Mouse (Mus musculus) cerebellum, adult 9-10 months (tissue): ENCODE measurements around the gene Hnrnpk.
"Not testable (repeated sequence)": the region's sequence is repeated elsewhere in the genome, so short reads cannot be mapped to it uniquely, and the experiment has no call there.

Experiments used
- DNase-seq: peaks from one replicate; pipeline ENCODE4 v3.0.0; 2022

The Hnrnpk gene

DNA sequence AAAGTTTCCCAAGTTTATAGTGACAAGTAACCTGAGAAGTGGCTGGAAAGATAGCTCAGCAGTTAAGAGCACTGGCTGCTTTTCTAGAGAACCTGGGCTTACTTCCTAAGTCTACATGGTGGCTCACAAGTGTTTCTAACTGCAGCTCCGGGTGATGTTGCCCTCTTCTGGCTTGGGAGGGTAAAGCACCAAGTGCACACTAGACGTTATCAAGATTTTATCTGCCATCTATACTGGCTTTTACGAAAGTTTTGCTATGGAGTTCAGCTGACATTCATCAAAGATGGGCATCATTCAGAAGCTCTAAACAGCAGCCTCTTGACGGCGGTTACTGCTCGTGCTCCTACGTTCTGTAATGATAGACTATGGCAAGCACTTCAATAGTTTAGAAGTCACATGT, 15.2 kb downstream of the Hnrnpk start:
- DNase-seq: peak; percentile 57

DNA sequence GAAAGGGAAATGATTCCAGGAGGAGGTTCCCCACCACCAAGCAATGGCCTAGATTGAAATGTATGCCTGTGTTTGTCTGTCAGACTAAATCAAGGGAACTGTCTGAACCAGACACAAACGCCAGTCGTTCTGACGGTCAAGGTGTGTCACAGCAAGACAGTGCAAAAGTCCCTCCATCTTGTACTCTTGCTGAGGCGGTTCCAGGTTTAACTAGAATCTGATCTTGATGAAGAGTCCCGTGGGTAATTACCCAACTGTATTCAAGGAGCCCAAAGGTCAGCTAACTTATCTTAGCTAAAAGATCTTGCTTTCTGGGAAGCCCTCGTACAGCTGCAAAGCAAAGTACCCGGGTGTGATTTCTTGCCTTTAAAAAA, 17.6 kb downstream of the Hnrnpk start:
- no peak for DNase-seq

DNA sequence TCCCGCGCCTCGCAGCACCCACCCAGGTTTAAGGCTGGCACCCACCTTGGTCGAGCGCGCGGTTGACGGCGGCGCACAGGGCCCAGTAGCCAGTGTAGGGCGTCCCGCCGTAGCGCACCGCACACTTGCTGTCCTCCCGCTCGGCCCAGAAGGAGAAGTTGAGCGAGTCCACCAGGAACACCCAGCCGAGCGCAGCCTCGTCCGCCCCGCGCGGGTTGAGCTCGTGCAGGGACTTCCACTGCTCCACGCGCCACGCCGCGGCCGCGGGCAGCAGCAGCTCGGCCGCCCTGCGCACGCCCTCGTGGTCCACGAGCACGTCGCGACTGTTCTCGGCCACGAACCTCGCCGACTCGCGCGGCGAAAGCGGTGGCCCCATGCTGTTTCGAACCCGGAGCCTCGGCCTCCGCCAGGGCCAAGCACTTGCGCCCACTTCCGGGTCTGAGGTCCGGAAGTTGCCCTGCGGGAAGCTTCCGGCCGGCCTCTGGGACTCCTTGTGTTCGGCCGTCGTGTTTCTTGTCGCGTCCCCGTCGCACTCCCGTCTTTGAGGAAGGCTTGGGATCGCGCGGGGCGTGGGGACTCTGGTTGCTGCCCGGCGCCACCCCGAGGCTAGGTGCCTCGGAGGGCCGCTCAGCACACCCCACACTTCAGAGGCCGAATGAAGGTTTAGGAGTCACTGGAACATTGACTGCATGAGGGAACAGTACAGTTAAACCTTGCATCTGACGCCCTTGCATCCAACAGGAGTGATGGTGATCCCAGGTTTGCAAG, 18.2 kb downstream of the Hnrnpk start, which contains the start of gene 2210016F16Rik:
2210016F16Rik (minus strand) TSS at position 447 of the 768 bp plus-strand sequence.
- DNase-seq: no peak

DNA sequence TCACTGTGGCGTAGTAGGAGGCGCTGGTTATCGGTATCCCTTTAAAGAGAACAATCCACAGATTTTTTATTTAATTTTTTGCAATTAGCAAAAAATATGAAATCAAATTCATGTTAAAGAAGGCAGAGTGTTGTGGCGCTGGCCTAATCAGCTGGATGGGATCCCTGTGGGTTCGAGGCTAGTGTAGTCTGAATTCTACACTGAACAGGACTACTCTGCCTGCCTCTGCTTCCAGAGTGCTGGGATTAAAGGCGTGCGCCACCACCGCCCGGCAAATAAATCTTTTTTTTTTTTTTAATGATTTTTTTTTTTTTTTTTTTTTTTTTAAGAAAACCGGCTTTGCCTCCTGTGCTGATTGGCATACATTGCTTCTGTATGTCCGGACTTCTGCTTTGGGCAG, 18.8 kb downstream of the Hnrnpk start:
- DNase-seq: no peak

DNA sequence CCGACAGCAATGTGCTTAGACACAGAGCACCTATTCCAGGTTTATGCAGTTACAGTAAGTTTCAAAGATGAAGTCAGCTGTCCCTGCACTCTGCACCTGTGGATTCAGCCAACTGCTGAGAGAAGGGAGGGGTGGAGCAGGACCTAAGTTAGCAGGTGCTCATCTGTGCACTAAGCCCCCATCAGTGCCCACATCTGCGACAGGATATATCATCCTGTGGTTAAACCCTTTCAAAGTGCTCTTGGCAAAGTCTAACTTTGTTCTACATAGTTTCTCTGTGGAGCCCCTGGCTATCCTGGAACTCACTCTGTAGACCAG, 30.0 kb downstream of the Hnrnpk start:
- no peak for DNase-seq

DNA sequence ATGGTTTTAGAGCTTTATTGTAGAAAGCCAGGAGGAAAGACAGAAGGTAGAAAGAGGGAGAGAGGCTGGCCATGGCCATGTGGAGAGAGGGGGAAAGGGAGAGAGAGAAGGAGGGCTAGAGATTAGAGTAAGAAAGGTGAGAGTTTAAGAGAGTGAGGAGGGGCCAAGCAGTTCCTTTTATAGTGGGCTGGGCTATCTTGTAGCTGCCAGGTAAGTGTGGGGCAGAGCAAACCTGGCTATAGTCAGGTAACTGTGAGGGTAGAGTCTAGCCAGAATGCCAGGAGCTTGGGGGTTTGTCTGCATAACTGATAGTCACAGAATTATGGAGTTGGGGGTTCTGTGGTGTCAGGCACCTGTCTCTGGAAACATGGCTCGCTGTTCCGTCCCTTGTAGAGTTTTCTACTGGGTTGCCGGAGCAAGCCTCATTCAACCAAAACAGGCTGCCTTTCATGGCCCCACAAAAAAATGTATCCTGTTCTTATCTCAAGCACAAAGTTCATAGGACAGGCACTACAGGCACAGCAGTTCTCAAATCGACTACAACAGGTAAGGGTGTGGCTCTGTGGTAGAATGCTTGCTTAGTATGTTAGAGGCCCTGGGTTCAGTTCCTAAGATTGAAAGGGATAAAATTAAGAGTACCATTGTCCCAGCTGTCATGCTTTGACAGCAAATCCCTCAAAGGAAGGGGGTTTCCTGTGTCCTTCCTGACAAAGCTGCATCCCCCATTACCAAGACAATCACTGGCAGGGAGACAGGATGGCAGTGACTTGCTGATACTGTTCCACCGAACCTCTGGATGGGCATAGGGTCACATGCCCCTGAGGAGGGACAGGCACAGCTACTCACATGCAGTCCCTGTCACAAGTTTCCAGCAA, 30.6 kb downstream of the Hnrnpk start:
- DNase-seq: no peak

DNA sequence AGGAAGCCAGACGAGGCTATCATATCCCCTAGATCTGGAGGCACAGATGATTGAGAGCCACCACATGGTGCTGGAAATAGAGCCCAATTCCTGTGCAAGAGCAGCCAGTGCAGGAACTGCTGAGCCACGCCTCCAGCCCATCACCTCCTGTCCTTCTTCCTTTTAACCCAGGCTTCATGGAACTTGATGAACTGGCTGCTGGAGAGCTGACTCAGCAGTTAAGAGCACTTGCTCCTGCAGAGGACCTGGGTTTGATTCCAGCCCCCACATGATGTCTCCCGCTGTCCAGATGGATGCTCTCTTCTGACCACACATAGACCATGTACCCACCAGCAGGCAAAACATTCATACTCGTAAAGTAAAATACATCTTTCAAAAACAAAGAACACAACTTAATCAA, 34.3 kb downstream of the Hnrnpk start:
- no peak for DNase-seq

DNA sequence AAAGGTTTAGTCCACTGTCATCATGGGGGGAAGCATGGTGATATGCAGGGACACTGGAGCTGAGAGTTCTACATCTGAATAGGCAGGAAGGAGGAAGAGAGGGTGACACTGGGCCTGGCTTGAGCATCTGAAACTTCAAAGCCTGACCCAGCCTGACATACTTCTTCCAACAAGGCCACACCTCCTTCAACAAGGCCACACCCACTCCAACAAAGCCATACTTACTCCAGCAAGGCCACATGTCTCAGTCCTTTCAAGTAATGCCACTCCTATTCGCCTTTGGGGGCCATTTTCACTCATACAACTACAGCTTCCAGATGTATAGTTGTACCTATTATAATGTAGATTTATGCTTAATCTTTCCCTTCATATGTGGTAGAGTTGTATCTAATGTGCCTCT, 35.5 kb downstream of the Hnrnpk start:
- DNase-seq: no peak

DNA sequence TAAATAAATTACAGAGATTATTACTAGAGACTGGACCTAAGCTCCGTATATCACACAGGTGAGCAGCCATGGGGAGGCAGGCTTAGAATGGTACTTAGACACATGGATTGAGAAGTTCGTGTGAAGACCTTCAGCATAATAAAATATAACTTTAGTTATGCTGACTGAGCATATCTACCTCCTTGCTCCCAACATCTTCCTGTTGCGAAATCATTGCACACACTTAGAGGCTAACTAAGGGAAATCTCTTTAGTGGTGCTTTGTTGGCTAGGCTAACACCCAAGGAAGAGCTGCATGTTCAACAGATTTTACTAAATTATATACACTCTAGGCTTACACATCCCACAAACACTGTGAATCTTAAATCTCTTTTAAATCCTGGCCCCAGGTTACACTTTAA, 36.8 kb downstream of the Hnrnpk start:
- DNase-seq: no peak

DNA sequence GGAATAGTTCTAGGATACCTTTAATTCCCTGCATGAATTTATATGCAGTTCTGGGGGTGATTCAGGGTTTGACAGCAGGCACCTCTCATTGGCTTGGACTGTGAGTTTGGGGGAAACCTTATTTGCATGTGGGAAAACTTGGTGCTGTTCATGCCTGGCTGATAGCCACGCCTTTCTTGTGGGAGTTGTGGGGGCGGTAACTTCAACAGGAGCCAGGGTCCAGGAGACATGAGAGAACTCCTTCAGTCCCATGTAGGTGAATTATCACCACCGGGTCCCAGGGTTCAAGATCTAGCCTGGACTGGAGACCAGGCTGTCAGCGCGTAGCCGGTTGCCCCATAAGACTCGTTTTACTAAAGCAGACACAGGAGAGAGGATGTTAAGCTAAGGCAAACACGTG, 38.0 kb downstream of the Hnrnpk start:
- DNase-seq: not testable (repeated sequence)

DNA sequence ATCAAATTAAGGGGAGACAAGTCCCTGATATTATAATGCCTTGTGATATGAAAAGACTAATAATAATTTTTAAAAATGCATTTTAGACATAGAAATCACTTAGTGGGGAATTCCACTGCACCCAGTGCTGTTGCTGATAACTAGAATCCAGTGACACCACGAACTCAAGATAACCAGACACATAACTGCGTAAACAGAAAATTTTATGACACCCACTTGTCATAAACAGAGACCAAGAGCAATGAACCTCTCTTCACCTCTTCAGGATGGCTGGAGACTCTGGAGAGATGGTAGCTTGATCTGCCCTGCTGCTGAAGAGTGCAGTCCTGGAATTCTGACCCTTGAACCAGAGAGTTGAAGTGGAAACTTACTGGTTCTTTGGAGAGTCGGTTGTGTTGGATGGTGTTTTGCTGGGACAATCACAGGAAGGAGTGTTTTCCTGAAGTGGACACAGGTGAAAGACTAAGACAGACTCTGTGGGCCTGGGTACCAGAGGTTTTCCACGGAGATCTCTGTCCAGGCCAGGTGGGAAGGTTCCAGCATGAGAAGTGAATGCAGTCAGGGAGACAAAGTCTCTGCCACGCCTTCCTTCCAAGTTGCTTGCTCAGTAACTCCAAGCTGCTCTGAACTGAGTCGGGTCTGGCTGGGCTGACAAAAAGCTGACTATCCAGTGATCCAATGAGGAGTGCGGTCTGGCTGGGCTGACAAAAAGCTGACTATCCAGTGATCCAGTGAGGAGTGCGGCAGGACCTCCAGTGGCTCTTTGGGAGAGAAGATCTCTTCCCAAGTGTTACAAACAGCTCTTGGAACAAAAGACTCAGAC, 38.6 kb downstream of the Hnrnpk start:
- DNase-seq: no peak

DNA sequence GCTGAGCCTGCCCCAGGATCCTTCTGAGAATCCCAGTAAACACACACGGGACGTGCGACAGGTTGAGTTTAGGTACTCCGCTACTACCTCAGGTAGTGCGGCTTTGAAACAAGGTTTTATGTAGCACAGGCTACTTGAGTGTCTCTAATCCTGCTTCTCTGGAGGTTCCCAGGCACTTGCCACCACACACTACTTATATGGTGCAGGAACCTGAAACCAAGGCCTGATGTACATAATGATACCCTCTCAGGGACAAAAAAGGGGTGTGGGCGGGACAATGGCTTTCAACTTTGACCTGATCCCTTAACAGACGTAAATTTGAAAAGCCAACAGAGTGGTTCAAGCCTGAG, 43.9 kb downstream of the Hnrnpk start:
- no peak for DNase-seq

DNA sequence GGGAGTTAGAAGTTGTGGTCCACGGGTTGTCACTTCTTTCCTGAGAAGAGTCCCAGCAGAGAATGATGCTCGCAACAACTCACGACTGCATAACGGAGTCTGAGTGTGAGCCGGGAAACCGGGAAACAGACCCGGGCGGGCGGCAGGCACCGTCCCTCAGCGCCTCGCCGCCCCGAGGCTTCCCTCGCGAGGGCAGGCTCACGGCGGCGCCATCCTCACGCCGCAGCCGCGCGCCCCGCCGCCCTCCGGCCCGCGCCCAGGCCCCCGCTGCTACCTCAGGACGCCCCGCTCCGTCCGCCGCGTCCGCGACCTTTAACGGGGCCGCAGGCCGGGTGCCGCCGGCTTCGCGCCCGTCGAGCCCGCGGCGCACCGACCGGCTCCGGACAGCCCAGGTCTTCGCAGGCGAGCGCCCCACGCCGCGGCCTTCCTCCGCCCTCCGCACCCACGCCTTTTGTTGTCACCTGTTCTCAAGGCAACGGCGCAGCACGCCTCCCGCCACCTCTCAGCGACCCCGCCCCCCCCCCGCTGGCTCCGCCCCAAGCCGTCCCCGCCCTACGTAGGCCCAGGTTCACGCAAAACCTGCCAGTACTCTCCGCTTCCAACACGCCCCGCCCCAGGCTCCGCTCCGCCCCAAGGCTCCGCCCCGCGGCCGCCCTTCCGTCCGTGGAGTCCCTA, 44.4 kb downstream of the Hnrnpk start, which contains the start of gene Kif27:
Kif27 (minus strand) TSS at position 494 of the 675 bp plus-strand sequence.
- DNase-seq: peak; percentile 55

DNA sequence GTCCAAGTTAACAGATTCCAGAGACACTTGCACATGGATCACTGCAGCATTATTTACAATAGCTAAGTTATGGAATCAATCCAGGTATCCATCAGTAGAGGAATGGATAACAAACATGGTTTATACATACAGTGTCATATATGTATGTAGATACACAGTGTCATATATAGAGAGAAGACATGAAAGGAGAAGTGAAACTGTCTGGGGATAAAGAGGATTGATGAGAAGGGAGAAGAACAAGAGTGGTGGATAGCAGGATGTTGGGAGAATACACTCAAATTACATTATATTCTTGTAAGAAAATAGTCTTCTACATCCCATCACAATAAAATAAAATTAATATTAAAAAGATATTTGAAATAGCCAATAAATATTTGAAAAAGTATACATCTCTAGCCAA, 50.1 kb downstream of the Hnrnpk start:
- DNase-seq: no peak

DNA sequence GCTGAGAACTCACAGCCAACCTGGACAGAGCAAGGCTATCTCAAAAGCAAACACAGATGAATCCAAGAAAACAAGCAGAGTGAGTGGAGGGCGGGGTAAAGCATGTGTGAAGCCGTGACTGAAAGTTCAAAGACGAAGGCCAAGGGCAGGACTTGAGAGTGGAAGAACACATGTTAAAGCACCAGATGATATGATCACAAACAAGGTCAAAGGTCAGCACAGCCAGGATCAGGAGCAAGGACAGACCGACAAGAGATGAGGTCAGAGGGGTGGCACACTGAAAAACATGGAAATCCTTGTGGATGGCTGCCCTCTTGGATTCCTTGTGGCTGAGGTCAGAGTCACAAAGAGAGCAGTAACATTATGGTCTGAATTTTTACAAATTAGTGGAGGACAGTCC, 52.5 kb downstream of the Hnrnpk start:
- DNase-seq: no peak

DNA sequence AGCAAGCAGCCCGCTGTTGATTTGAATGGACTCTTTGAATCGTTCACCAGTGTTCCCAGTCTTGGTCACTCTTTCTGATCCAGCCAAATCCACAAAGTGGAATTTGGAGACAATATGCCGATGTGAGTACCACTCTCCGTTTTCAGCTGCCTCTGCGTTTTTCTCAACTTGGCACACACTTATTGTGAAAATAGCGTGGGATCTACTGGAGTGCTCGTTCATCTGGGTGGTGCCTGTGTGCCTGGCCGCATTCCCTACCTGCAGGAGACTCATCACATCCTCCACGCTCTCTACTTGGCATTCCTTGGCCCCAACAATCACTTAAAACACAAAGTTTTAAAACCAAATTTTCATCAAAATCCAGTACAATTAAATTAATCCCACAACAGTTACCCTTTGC, 58.6 kb downstream of the Hnrnpk start:
- DNase-seq: no peak
